Mouse (Mus musculus): ENCODE measurements around the gene Cops4. TPM values are rescaled to one million over a fixed set of nuclear protein-coding genes. Genes with fewer than 3 reads are reported as not detected.

The Cops4 gene
- polyA plus RNA-seq, 1 experiment from 2014 or later: 254 TPM

DNA sequence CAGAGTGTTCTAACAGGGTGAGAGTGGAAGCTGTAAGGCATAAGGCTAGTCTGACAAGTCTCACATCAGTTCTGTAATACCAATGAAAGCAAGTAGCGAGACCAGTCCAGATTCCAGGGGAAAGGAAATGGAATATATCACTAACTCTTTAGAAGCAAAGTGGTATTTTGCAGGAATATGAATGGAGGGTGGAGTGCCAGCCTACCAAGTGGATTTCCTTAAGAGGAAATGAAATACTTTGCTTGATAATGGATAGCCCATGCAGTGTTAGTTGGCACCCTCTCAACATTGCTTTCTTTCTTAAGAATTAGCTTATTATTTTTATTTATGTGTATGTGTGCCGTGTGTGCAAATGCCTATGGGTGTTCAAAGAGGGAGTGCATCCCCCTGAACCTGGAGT lies 2.1 kb downstream of the Cops4 start:
- WGBS: 94% methylated on average over 2 of the region's 2 CpGs
- DNase-seq (ENCODE audit: low spot score) (no peak), ATAC-seq (ENCODE audit: insufficient number of reproducible peaks, low FRiP score, low TSS enrichment, low read depth) (no peak)
- H3K27me3 ChIP-seq (ENCODE audit: control insufficient read depth, insufficient read depth, low read length): no peaks in the 10 kb centered on the region
- H3K36me3 ChIP-seq (ENCODE audit: control insufficient read depth, insufficient read depth, low read length): peaks cover 2% of the 10 kb centered on the region; the same call in 1 of the 2 replicates
- peak overlapping the region; percentile 7; the same call in 1 of the 2 replicates for H3K4me2 ChIP-seq (ENCODE audit: low read depth, severe bottlenecking)
- no peak overlapping the region for H3K27ac ChIP-seq (replicated peaks; ENCODE audit: low read depth, low read length)
- no peak overlapping the region for H3K4me3 ChIP-seq (ENCODE audit: low read depth, low read length)
- peaks cover 3% of the 10 kb centered on the region; the same call in 1 of the 2 replicates for H3K4me1 ChIP-seq (ENCODE audit: control insufficient read depth, insufficient read depth, low read length)
- H3K9me3 ChIP-seq (ENCODE audit: control insufficient read depth, low read length): no peaks in the 10 kb centered on the region
- no peak overlapping the region for H3K9ac ChIP-seq (ENCODE audit: low read length)

DNA sequence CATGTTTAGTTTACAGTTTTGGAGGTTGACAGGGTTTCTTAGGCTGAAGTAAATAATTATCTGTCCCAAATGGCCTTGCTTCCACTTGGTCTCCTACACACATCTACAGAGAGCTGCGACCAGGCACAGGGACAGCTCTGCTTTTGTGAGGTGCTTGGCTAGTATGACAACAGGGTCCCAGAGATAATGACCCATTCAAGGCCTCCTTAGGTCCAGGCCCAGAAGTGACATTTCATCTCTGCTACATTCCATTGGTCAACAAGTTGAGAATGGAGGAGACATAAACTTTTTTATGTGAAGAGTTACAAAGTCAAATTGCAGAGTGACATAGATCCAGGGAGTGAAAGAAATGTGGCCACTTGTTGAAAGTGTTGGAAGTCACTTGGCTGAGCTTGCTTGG lies 5.2 kb downstream of the Cops4 start:
- Histone ChIP-seq H3K4me1 (ENCODE audit: control insufficient read depth, insufficient read depth, low read length) (peaks cover 3% of the 10 kb centered on the region; the same call in 1 of the 2 replicates), H3K27ac (replicated peaks; ENCODE audit: low read depth, low read length) (no peak overlapping the region), H3K9me3 (ENCODE audit: control insufficient read depth, low read length) (no peaks in the 10 kb centered on the region), H3K9ac (ENCODE audit: low read length) (no peak overlapping the region), H3K4me3 (ENCODE audit: low read depth, low read length) (no peak overlapping the region), H3K27me3 (ENCODE audit: control insufficient read depth, insufficient read depth, low read length) (no peaks in the 10 kb centered on the region), H3K36me3 (ENCODE audit: control insufficient read depth, insufficient read depth, low read length) (peaks cover 2% of the 10 kb centered on the region; the same call in 1 of the 2 replicates), H3K4me2 (ENCODE audit: low read depth, severe bottlenecking) (no peak overlapping the region)
- DNase-seq (ENCODE audit: low spot score) (no peak), ATAC-seq (ENCODE audit: insufficient number of reproducible peaks, low FRiP score, low TSS enrichment, low read depth) (no peak)
- 94% methylated on average over 1 of the region's 1 CpGs for WGBS

GRCm38 (mm10) chr5:100524921-100525320 lies 6.8 kb downstream of the Cops4 start:
- WGBS: 94% methylated on average over 9 of the region's 9 CpGs
- Histone ChIP-seq H3K4me2 (ENCODE audit: low read depth, severe bottlenecking) (no peak overlapping the region), H3K36me3 (ENCODE audit: control insufficient read depth, insufficient read depth, low read length) (peaks cover 3% of the 10 kb centered on the region; the same call in 1 of the 2 replicates), H3K4me1 (ENCODE audit: control insufficient read depth, insufficient read depth, low read length) (no peaks in the 10 kb centered on the region), H3K27me3 (ENCODE audit: control insufficient read depth, insufficient read depth, low read length) (no peaks in the 10 kb centered on the region), H3K27ac (replicated peaks; ENCODE audit: low read depth, low read length) (no peak overlapping the region), H3K4me3 (ENCODE audit: low read depth, low read length) (no peak overlapping the region), H3K9me3 (ENCODE audit: control insufficient read depth, low read length) (no peaks in the 10 kb centered on the region), H3K9ac (ENCODE audit: low read length) (no peak overlapping the region)
- DNase-seq (ENCODE audit: low spot score): no peak
- ATAC-seq (ENCODE audit: insufficient number of reproducible peaks, low FRiP score, low TSS enrichment, low read depth): no peak

- no peak for ATAC-seq (ENCODE audit: insufficient number of reproducible peaks, low FRiP score, low TSS enrichment, low read depth)
- no peak overlapping the region for H3K9ac ChIP-seq (ENCODE audit: low read length)
- no peak for DNase-seq (ENCODE audit: low spot score)
- H3K27ac ChIP-seq (replicated peaks; ENCODE audit: low read depth, low read length): no peak overlapping the region
- no peak overlapping the region for H3K4me3 ChIP-seq (ENCODE audit: low read depth, low read length)
- H3K4me1 ChIP-seq (ENCODE audit: control insufficient read depth, insufficient read depth, low read length): no peaks in the 10 kb centered on the region
- H3K4me2 ChIP-seq (ENCODE audit: low read depth, severe bottlenecking): no peak overlapping the region
- H3K9me3 ChIP-seq (ENCODE audit: control insufficient read depth, low read length): no peaks in the 10 kb centered on the region
- peaks cover 6% of the 10 kb centered on the region; the same call in 1 of the 2 replicates for H3K36me3 ChIP-seq (ENCODE audit: control insufficient read depth, insufficient read depth, low read length)
- WGBS: 88% methylated on average over 3 of the region's 3 CpGs
- H3K27me3 ChIP-seq (ENCODE audit: control insufficient read depth, insufficient read depth, low read length): no peaks in the 10 kb centered on the region
Measured at GRCm38 (mm10) chr5:100525620-100526019, 7.5 kb downstream of the Cops4 start.

DNA sequence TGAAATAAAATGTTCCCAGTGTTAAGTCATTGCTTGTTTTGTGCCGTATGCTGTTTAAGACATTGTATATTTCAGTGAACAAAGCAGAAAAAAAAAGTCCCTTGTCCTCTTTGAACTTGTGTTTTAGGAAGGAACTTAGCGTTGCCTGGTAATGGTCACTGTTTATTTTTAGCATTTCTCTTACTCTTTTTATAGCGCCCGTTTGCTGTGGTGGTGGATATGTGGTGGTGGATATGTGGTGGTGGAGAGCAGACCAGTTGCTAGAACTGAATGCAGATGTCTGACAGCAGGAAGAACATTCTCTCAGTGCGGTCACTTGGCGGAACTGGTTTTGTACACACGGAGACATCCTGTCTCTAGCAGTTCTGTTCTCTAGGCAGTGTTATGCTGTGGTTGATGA lies 8.1 kb downstream of the Cops4 start:
- WGBS: 86% methylated on average over 7 of the region's 7 CpGs
- no peaks in the 10 kb centered on the region for H3K9me3 ChIP-seq (ENCODE audit: control insufficient read depth, low read length)
- no peak overlapping the region for H3K27ac ChIP-seq (replicated peaks; ENCODE audit: low read depth, low read length)
- H3K27me3 ChIP-seq (ENCODE audit: control insufficient read depth, insufficient read depth, low read length): no peaks in the 10 kb centered on the region
- H3K36me3 ChIP-seq (ENCODE audit: control insufficient read depth, insufficient read depth, low read length): peaks cover 6% of the 10 kb centered on the region; the same call in 1 of the 2 replicates
- no peak for DNase-seq (ENCODE audit: low spot score)
- no peak overlapping the region for H3K9ac ChIP-seq (ENCODE audit: low read length)
- no peak overlapping the region for H3K4me2 ChIP-seq (ENCODE audit: low read depth, severe bottlenecking)
- ATAC-seq (ENCODE audit: insufficient number of reproducible peaks, low FRiP score, low TSS enrichment, low read depth): no peak
- no peak overlapping the region for H3K4me3 ChIP-seq (ENCODE audit: low read depth, low read length)
- no peaks in the 10 kb centered on the region for H3K4me1 ChIP-seq (ENCODE audit: control insufficient read depth, insufficient read depth, low read length)

DNA sequence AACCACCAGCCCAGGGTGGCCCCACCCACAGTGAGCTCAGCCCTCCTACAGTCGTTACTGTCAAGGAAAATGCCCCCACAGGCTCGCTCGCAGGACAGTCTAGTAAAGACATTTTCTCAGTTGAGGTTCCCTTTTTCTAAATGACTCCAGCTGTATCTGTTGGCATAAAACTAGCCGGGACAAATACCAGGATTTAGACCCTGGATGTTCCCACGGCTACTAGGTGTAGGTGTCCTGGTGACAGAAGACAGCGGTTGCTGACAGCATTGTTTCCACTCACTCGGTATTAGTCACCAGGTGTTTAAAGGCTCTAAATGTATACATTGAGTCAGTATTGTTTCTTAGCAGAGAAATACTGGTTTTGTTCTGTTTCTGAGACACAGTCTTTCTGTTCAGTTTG lies 17.7 kb downstream of the Cops4 start:
- H3K9me3 ChIP-seq (ENCODE audit: control insufficient read depth, low read length): no peaks in the 10 kb centered on the region
- no peak overlapping the region for H3K4me2 ChIP-seq (ENCODE audit: low read depth, severe bottlenecking)
- no peak overlapping the region for H3K4me3 ChIP-seq (ENCODE audit: low read depth, low read length)
- H3K27me3 ChIP-seq (ENCODE audit: control insufficient read depth, insufficient read depth, low read length): no peaks in the 10 kb centered on the region
- peaks cover 12% of the 10 kb centered on the region; the same call in 1 of the 2 replicates for H3K36me3 ChIP-seq (ENCODE audit: control insufficient read depth, insufficient read depth, low read length)
- WGBS: 85% methylated on average over 7 of the region's 7 CpGs
- H3K9ac ChIP-seq (ENCODE audit: low read length): no peak overlapping the region
- no peaks in the 10 kb centered on the region for H3K4me1 ChIP-seq (ENCODE audit: control insufficient read depth, insufficient read depth, low read length)
- DNase-seq (ENCODE audit: low spot score) (no peak), ATAC-seq (ENCODE audit: insufficient number of reproducible peaks, low FRiP score, low TSS enrichment, low read depth) (no peak)
- H3K27ac ChIP-seq (replicated peaks; ENCODE audit: low read depth, low read length): no peak overlapping the region

GRCm38 (mm10) chr5:100536638-100537037 lies 18.5 kb downstream of the Cops4 start:
- Histone ChIP-seq H3K27ac (replicated peaks; ENCODE audit: low read depth, low read length) (no peak overlapping the region), H3K9ac (ENCODE audit: low read length) (no peak overlapping the region), H3K4me3 (ENCODE audit: low read depth, low read length) (no peak overlapping the region), H3K36me3 (ENCODE audit: control insufficient read depth, insufficient read depth, low read length) (peaks cover 11% of the 10 kb centered on the region; the same call in 1 of the 2 replicates), H3K27me3 (ENCODE audit: control insufficient read depth, insufficient read depth, low read length) (no peaks in the 10 kb centered on the region), H3K9me3 (ENCODE audit: control insufficient read depth, low read length) (no peaks in the 10 kb centered on the region), H3K4me2 (ENCODE audit: low read depth, severe bottlenecking) (no peak overlapping the region), H3K4me1 (ENCODE audit: control insufficient read depth, insufficient read depth, low read length) (no peaks in the 10 kb centered on the region)
- no peak for ATAC-seq (ENCODE audit: insufficient number of reproducible peaks, low FRiP score, low TSS enrichment, low read depth)
- peak; percentile 25 for DNase-seq (ENCODE audit: low spot score)
- 89% methylated on average over 3 of the region's 3 CpGs for WGBS

DNA sequence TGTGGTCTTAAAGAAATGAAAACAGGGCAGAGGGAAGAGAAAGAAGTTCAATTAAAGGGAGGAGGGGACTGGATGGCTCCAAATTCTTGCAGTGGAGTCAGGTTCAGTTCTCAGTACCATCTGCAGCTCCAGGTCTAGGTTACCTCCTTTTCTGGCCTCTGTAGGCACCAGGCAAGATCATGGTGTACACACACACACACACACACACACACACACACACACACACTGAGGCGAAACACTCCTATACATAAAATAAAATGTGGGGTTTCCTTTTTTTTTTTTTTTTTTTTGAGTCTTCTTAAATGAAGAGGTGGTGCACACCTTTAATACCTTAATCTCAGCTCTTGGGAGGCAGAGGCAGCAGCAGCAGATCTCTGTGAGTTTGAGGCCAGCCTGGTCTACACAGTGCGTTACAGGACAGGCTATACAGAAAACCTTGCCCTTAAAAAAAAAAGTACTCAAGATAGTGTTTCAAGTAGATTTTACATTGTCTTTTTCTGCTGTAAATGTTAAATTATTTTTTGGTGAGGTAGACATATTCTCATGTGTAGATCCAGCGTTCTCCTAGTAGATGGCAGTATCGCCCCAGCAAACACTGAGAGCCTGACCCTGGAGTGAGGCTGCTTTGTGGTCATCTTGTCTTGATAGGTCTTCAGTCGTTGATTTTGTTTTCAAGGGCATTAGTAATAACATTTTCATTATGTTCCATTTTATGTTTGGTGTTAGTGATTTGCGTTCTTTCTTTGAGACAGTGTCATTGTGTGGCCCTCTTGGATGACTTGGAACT lies 28.4 kb downstream of the Cops4 start:
- no peak overlapping the region for H3K9ac ChIP-seq (ENCODE audit: low read length)
- no peaks in the 10 kb centered on the region for H3K9me3 ChIP-seq (ENCODE audit: control insufficient read depth, low read length)
- DNase-seq (ENCODE audit: low spot score) (no peak), ATAC-seq (ENCODE audit: insufficient number of reproducible peaks, low FRiP score, low TSS enrichment, low read depth) (no peak)
- H3K4me1 ChIP-seq (ENCODE audit: control insufficient read depth, insufficient read depth, low read length): no peaks in the 10 kb centered on the region
- peaks cover 15% of the 10 kb centered on the region; the same call in 1 of the 2 replicates for H3K36me3 ChIP-seq (ENCODE audit: control insufficient read depth, insufficient read depth, low read length)
- no peak overlapping the region for H3K4me2 ChIP-seq (ENCODE audit: low read depth, severe bottlenecking)
- WGBS: 91% methylated on average over 6 of the region's 6 CpGs
- no peak overlapping the region for H3K4me3 ChIP-seq (ENCODE audit: low read depth, low read length)
- H3K27ac ChIP-seq (replicated peaks; ENCODE audit: low read depth, low read length): no peak overlapping the region
- no peaks in the 10 kb centered on the region for H3K27me3 ChIP-seq (ENCODE audit: control insufficient read depth, insufficient read depth, low read length)

All from limb, embryonic 11.5 days (tissue).